Mouse (Mus musculus) lung, postnatal 10 days (tissue): ENCODE data around the gene Fyn.

Source experiments
- DNase-seq: peaks from one replicate; pipeline ENCODE4 v3.0.0; 2021

The Fyn gene

GRCm38 (mm10) chr10:39541451-39541874 lies 172.8 kb downstream of the Fyn start:
- DNase-seq = no peak

GRCm38 (mm10) chr10:39541951-39542521 lies 173.4 kb downstream of the Fyn start:
- no peak for DNase-seq

GRCm38 (mm10) chr10:39542535-39543257 lies 174.0 kb downstream of the Fyn start:
- peak; percentile 45 for DNase-seq

GRCm38 (mm10) chr10:39543258-39543770 lies 174.7 kb downstream of the Fyn start:
- no peak for DNase-seq

- DNase-seq = no peak
Observed at GRCm38 (mm10) chr10:39547369-39548074, 178.9 kb downstream of the Fyn start.

- DNase-seq = no peak
Observed at GRCm38 (mm10) chr10:39550791-39551190, 182.1 kb downstream of the Fyn start.

GRCm38 (mm10) chr10:39551637-39552185 lies 183.1 kb downstream of the Fyn start:
- DNase-seq = no peak

GRCm38 (mm10) chr10:39552351-39552814 lies 183.7 kb downstream of the Fyn start:
- no peak for DNase-seq

- no peak for DNase-seq
Observed at GRCm38 (mm10) chr10:39552903-39553302, 184.2 kb downstream of the Fyn start.

- DNase-seq = peak; percentile 44
Observed at GRCm38 (mm10) chr10:39555289-39555715, 186.6 kb downstream of the Fyn start.

- DNase-seq = peak; percentile 58
Observed at GRCm38 (mm10) chr10:39555740-39556139, 187.1 kb downstream of the Fyn start.

GRCm38 (mm10) chr10:39557360-39557759 lies 188.7 kb downstream of the Fyn start:
- no peak for DNase-seq

GRCm38 (mm10) chr10:39557851-39558250 lies 189.2 kb downstream of the Fyn start:
- peak; percentile 47 for DNase-seq

- no peak for DNase-seq
Observed at GRCm38 (mm10) chr10:39558492-39559005, 189.9 kb downstream of the Fyn start.

- DNase-seq = no peak
Observed at GRCm38 (mm10) chr10:39559321-39559720, 190.7 kb downstream of the Fyn start.

- DNase-seq = no peak
Observed at GRCm38 (mm10) chr10:39562383-39562782, 193.7 kb downstream of the Fyn start.

- no peak for DNase-seq
Observed at GRCm38 (mm10) chr10:39563552-39564223, 195.0 kb downstream of the Fyn start.

GRCm38 (mm10) chr10:39566901-39567300 lies 198.2 kb downstream of the Fyn start:
- peak; percentile 34 for DNase-seq

- DNase-seq = no peak
Observed at GRCm38 (mm10) chr10:39568991-39569390, 200.3 kb downstream of the Fyn start.

- no peak for DNase-seq
Observed at GRCm38 (mm10) chr10:39571011-39571410, 202.4 kb downstream of the Fyn start.

- DNase-seq = no peak
Observed at GRCm38 (mm10) chr10:39572050-39572671, 203.5 kb downstream of the Fyn start.

- DNase-seq = peak; percentile 43
Observed at GRCm38 (mm10) chr10:39572672-39573051, 204.0 kb downstream of the Fyn start.
